Mouse (Mus musculus): ENCODE results near the gene Fam8a1. TPM values are rescaled to one million over a fixed set of nuclear protein-coding genes. Genes with fewer than 3 reads are reported as not detected.
A peak's percentile ranks its signal among the peaks of the same experiment; 100 is the strongest.

The Fam8a1 gene
- polyA plus RNA-seq (2015; fragmentation: Nextera tagmentation; extraction: Ambion mirVana) = 9.4 and 9.9 TPM in 2 replicates

- under 1% methylated on average over 41 of the region's 46 CpGs for WGBS
These were observed at the start of gene Fam8a1 for GRCm38 (mm10) chr13:46669048-46669619. Gene Fam8a1, plus strand, starts transcription at chr13:46669522.

GRCm38 (mm10) chr13:46619633-46620032 is 49.7 kb upstream of the Fam8a1 start:
- no peaks in the 10 kb centered on the region for H3K36me3 ChIP-seq
- H3K9ac ChIP-seq = no peak overlapping the region
- H3K4me3 ChIP-seq (replicated peaks) = no peak overlapping the region
- 21% methylated on average over 11 of the region's 11 CpGs for WGBS
- peak overlapping the region; percentile 48 for H3K4me2 ChIP-seq (replicated peaks)
- H3K27ac ChIP-seq = 0 out of 2 replicates have a peak overlapping the region, but pooled peaks have one; percentile 36
- H3K9me3 ChIP-seq = no peaks in the 10 kb centered on the region
- ATAC-seq = peak; percentile 41
- H3K27me3 ChIP-seq (replicated peaks) = no peaks in the 10 kb centered on the region
- H3K4me1 ChIP-seq (replicated peaks) = peaks cover 13% of the 10 kb centered on the region

More at GRCm38 (mm10) chr13:46669048-46669619, at the start of gene Fam8a1:
- H3K27ac ChIP-seq = peak within 1 kb of the TSS; percentile 77
- peak; percentile 98 for ATAC-seq
- H3K27me3 ChIP-seq (replicated peaks) = no peaks in the 10 kb centered on the region; the same call in 1 of the 2 replicates
- H3K4me3 ChIP-seq (replicated peaks) = peak within 1 kb of the TSS; percentile 95
- H3K9me3 ChIP-seq = no peaks in the 10 kb centered on the region
- H3K9ac ChIP-seq = peak within 1 kb of the TSS; percentile 81
- H3K4me2 ChIP-seq (replicated peaks) = peak within 1 kb of the TSS; percentile 84
- 0 out of 2 replicates have a peak, but pooled peaks cover 2% of the 10 kb centered on the region for H3K36me3 ChIP-seq
- H3K4me1 ChIP-seq (replicated peaks) = 0 out of 2 replicates have a peak, but pooled peaks cover 6% of the 10 kb centered on the region

- ATAC-seq = peak; percentile 91
- Histone ChIP-seq H3K4me3 (replicated peaks) (no peak overlapping the region), H3K4me2 (replicated peaks) (no peak overlapping the region), H3K27me3 (replicated peaks) (no peaks in the 10 kb centered on the region), H3K9ac (no peak overlapping the region), H3K4me1 (replicated peaks) (peaks cover 13% of the 10 kb centered on the region), H3K36me3 (no peaks in the 10 kb centered on the region), H3K27ac (no peak overlapping the region), H3K9me3 (no peaks in the 10 kb centered on the region)
- WGBS = 74% methylated on average over 7 of the region's 7 CpGs
These were observed 48.2 kb upstream of the Fam8a1 start for GRCm38 (mm10) chr13:46620964-46621757.

- ATAC-seq = no peak
- WGBS = 77% methylated on average over 9 of the region's 9 CpGs
These were observed 42.7 kb upstream of the Fam8a1 start for GRCm38 (mm10) chr13:46626608-46627007.

GRCm38 (mm10) chr13:46627841-46628240 is 41.5 kb upstream of the Fam8a1 start:
- Histone ChIP-seq H3K4me2 (replicated peaks) (no peak overlapping the region), H3K27ac (no peak overlapping the region), H3K27me3 (replicated peaks) (no peaks in the 10 kb centered on the region), H3K4me1 (replicated peaks) (no peaks in the 10 kb centered on the region), H3K4me3 (replicated peaks) (no peak overlapping the region), H3K9ac (no peak overlapping the region), H3K9me3 (no peaks in the 10 kb centered on the region), H3K36me3 (no peaks in the 10 kb centered on the region)
- ATAC-seq = peak; percentile 36; the same call in 1 of the 2 replicates
- 44% methylated on average over 10 of the region's 10 CpGs for WGBS

More at GRCm38 (mm10) chr13:46626608-46627007, 42.7 kb upstream of the Fam8a1 start:
- no peak overlapping the region for H3K9ac ChIP-seq
- no peak overlapping the region for H3K27ac ChIP-seq
- H3K4me3 ChIP-seq (replicated peaks) = no peak overlapping the region
- H3K36me3 ChIP-seq = no peaks in the 10 kb centered on the region
- H3K9me3 ChIP-seq = no peaks in the 10 kb centered on the region
- H3K27me3 ChIP-seq (replicated peaks) = no peaks in the 10 kb centered on the region
- no peak overlapping the region for H3K4me2 ChIP-seq (replicated peaks)
- H3K4me1 ChIP-seq (replicated peaks) = no peaks in the 10 kb centered on the region

GRCm38 (mm10) chr13:46629391-46629790 is 39.9 kb upstream of the Fam8a1 start:
- Histone ChIP-seq H3K4me2 (replicated peaks) (no peak overlapping the region), H3K4me3 (replicated peaks) (no peak overlapping the region), H3K9ac (no peak overlapping the region), H3K27me3 (replicated peaks) (no peaks in the 10 kb centered on the region), H3K27ac (no peak overlapping the region), H3K9me3 (no peaks in the 10 kb centered on the region), H3K4me1 (replicated peaks) (no peaks in the 10 kb centered on the region), H3K36me3 (no peaks in the 10 kb centered on the region)
- 56% methylated on average over 6 of the region's 6 CpGs for WGBS
- ATAC-seq = no peak

GRCm38 (mm10) chr13:46632796-46633195 is 36.5 kb upstream of the Fam8a1 start:
- Histone ChIP-seq H3K27me3 (replicated peaks) (no peaks in the 10 kb centered on the region), H3K4me2 (replicated peaks) (no peak overlapping the region), H3K9me3 (no peaks in the 10 kb centered on the region), H3K9ac (no peak overlapping the region), H3K4me3 (replicated peaks) (no peak overlapping the region), H3K4me1 (replicated peaks) (no peaks in the 10 kb centered on the region), H3K27ac (no peak overlapping the region), H3K36me3 (no peaks in the 10 kb centered on the region)
- 38% methylated on average over 4 of the region's 4 CpGs for WGBS
- ATAC-seq = no peak

GRCm38 (mm10) chr13:46633320-46634132 is 35.8 kb upstream of the Fam8a1 start:
- 60% methylated on average over 18 of the region's 18 CpGs for WGBS
- no peak for ATAC-seq
- H3K4me1 ChIP-seq (replicated peaks) = no peaks in the 10 kb centered on the region
- H3K27ac ChIP-seq = no peak overlapping the region
- no peak overlapping the region for H3K4me2 ChIP-seq (replicated peaks)
- H3K4me3 ChIP-seq (replicated peaks) = no peak overlapping the region
- H3K9ac ChIP-seq = no peak overlapping the region
- no peaks in the 10 kb centered on the region for H3K36me3 ChIP-seq
- no peaks in the 10 kb centered on the region for H3K27me3 ChIP-seq (replicated peaks)
- no peaks in the 10 kb centered on the region for H3K9me3 ChIP-seq

GRCm38 (mm10) chr13:46634133-46634488 is 35.2 kb upstream of the Fam8a1 start:
- H3K4me1 ChIP-seq (replicated peaks) = no peaks in the 10 kb centered on the region
- no peaks in the 10 kb centered on the region for H3K9me3 ChIP-seq
- no peak overlapping the region for H3K4me3 ChIP-seq (replicated peaks)
- no peak overlapping the region for H3K9ac ChIP-seq
- ATAC-seq = no peak
- no peaks in the 10 kb centered on the region for H3K27me3 ChIP-seq (replicated peaks)
- 58% methylated on average over 6 of the region's 6 CpGs for WGBS
- H3K27ac ChIP-seq = no peak overlapping the region
- H3K36me3 ChIP-seq = no peaks in the 10 kb centered on the region
- no peak overlapping the region for H3K4me2 ChIP-seq (replicated peaks)

- H3K9ac ChIP-seq = no peak overlapping the region
- ATAC-seq = no peak
- H3K27ac ChIP-seq = no peak overlapping the region
- H3K4me2 ChIP-seq (replicated peaks) = no peak overlapping the region
- no peaks in the 10 kb centered on the region for H3K4me1 ChIP-seq (replicated peaks)
- no peak overlapping the region for H3K4me3 ChIP-seq (replicated peaks)
- no peaks in the 10 kb centered on the region for H3K36me3 ChIP-seq
- H3K9me3 ChIP-seq = no peaks in the 10 kb centered on the region
- no peaks in the 10 kb centered on the region for H3K27me3 ChIP-seq (replicated peaks)
- 85% methylated on average over 10 of the region's 10 CpGs for WGBS
These were observed 28.5 kb upstream of the Fam8a1 start for GRCm38 (mm10) chr13:46640608-46641468.

- Histone ChIP-seq H3K4me1 (replicated peaks) (no peaks in the 10 kb centered on the region), H3K36me3 (no peaks in the 10 kb centered on the region), H3K4me3 (replicated peaks) (no peak overlapping the region), H3K9me3 (no peaks in the 10 kb centered on the region), H3K9ac (no peak overlapping the region), H3K4me2 (replicated peaks) (no peak overlapping the region), H3K27ac (no peak overlapping the region), H3K27me3 (replicated peaks) (no peaks in the 10 kb centered on the region)
- 90% methylated on average over 4 of the region's 4 CpGs for WGBS
- no peak for ATAC-seq
These were observed 27.0 kb upstream of the Fam8a1 start for GRCm38 (mm10) chr13:46642318-46642717.

All from intestine, embryonic 15.5 days (tissue).